Mouse (Mus musculus) skeletal muscle tissue, adult 2 months (tissue): ENCODE results near the gene Wdr20.
"Not testable (repeated sequence)": the region's sequence is repeated elsewhere in the genome, so short reads cannot be mapped to it uniquely, and the experiment has no call there.

Experiments
- DNase-seq: peaks from one replicate; pipeline ENCODE4 v3.0.0-alpha.2; 2012; ENCODE audit warnings: low read depth, low spot score

Wdr20 gene

GRCm38 (mm10) chr12:110713784-110714183 is 24.0 kb upstream of the Wdr20 start:
- DNase-seq = no peak

DNA sequence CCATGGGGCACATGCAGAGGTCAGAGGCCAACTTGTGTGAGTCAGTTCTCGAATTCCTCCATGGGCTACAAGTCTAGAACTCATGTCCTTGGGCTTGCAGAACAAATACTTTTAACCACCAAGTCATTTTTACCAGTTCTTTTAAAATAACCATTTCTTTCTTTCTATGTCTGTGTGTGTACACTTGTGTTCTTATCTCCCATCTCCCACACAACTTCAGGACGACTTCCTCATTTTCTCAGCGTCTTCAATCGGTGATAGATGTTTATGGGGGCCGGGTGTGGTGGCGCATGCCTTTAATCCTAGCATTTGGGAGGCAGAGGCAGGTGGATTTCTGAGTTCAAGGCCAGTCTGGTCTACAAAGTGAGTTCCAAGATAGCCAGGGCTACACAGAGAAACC is 23.5 kb upstream of the Wdr20 start:
- no peak for DNase-seq

- DNase-seq = no peak
Measured at GRCm38 (mm10) chr12:110716004-110716403, 21.7 kb upstream of the Wdr20 start.

- no peak for DNase-seq
Measured at GRCm38 (mm10) chr12:110725051-110725450, 12.7 kb upstream of the Wdr20 start.

GRCm38 (mm10) chr12:110725489-110725888 is 12.3 kb upstream of the Wdr20 start:
- DNase-seq = no peak

DNA sequence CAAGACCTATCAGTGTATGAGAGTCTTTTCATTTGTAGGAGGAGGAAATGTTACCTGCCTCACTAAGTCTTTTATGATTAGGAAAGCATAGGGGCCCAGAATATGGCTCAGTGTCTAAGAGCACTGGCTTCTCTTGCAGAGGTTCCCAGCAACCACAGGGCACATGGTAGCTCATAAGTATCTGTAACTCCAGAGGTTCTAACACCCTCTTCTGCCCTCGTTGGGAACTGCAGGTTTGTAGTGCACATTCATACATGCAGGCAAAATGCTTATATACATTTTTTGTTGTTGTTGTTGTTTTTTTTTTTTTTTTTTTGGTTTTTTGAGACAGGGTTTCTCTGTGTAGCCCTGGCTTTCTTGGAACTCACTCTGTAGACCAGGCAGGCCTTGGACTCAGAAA is 11.3 kb upstream of the Wdr20 start:
- no peak for DNase-seq

GRCm38 (mm10) chr12:110733254-110733653 is 4.5 kb upstream of the Wdr20 start:
- DNase-seq = not testable (repeated sequence)

DNA sequence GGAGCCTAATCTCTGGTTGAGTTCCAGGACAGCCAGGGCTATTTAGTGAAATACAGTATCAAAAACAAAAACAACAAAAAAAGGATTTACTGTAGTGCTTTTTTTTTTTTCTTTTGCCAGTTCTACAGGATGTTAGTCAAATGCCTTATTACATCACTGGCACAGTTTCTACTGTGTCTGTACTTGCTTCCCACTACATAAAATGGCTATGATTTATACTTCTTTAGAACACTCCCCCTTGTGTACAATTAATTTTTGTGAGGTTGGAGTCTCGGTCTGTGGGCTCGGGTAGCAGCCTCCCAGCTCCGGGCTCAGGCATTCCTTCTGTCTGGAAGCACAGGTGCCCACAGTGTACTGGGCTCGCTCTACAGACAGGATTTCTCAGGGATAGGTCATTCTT is 1.1 kb upstream of the Wdr20 start:
- no peak for DNase-seq

GRCm38 (mm10) chr12:110738158-110738921 is 596 bp downstream of the Wdr20 start:
- DNase-seq = peak; percentile 7

DNA sequence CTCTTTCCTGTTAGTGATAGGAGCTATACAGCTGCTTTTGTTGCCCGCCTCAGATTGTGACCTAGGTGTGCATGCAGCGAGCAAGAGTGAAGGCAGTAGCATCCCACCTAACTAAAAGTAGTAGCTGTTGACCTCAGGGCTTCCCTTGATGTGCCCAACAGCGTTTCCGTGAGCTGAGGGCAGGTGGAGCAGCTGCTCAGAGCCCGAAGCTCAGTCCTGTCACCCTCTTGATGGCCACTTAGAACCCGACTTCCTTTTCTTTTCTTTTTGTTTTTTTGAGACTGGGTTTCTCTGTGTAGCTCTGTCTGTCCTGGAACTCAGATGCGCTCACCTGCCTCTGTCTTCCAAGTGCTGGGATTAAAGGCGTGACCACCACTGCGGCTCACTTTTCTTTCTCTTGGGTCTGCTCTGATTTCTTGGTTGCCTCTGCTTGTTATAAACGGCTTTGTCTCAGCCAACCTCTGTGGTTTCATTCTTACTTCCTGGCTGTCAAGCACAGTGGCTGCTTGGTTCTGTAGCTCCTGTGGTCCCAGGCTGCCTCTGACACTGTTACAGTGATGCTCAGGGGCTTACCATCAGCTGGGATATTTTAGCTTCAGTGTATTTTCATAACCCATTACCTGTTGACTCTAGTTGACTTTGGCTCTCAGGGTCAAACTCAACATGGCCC is 13.2 kb downstream of the Wdr20 start:
- no peak for DNase-seq

DNA sequence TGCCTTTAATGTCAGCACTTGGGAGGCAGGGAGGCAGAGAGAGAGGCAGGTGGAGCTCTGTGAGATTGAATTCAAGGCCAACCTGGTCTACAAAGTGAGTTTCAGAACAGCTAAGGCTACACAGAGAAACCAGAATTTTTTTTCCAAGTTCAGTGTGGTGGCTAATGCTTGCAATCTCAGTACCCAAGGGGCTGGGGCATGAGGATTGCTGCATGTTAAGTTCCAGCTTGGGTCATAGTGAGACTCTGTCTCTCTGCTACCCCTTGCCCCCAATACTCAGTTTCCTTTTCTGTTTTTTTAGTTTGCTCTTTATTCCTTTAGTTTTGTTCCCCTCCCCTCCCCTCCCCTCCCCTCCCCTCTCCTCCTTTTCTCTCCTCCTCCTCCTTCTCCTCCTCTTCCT is 15.0 kb downstream of the Wdr20 start:
- DNase-seq = no peak

- no peak for DNase-seq
Measured at GRCm38 (mm10) chr12:110753976-110754375, 16.2 kb downstream of the Wdr20 start.

- DNase-seq = no peak
Measured at GRCm38 (mm10) chr12:110757161-110757560, 19.4 kb downstream of the Wdr20 start.

DNA sequence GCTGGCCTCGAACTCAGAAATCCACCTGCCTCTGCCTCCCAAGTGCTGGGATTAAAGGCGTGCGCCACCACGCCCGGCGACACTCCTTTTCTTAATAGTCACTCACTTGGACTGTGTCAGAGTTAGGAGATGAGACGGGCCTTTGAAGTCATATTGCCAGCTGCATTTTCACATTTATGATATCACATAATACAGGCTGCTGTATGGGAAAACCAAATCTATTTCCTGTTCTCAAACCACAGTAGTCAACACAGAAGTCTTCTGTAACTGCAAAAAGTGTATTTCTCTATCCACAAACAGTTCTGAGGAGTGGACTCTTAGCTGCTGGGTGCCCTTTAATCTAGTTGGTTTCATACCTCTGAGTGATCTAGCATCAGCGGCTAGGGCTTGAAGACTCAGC is 21.2 kb downstream of the Wdr20 start:
- no peak for DNase-seq

GRCm38 (mm10) chr12:110762321-110762720 is 24.6 kb downstream of the Wdr20 start:
- no peak for DNase-seq

- DNase-seq = no peak
Measured at GRCm38 (mm10) chr12:110764531-110764930, 26.8 kb downstream of the Wdr20 start.

- no peak for DNase-seq
Measured at GRCm38 (mm10) chr12:110768562-110768961, 30.8 kb downstream of the Wdr20 start.

DNA sequence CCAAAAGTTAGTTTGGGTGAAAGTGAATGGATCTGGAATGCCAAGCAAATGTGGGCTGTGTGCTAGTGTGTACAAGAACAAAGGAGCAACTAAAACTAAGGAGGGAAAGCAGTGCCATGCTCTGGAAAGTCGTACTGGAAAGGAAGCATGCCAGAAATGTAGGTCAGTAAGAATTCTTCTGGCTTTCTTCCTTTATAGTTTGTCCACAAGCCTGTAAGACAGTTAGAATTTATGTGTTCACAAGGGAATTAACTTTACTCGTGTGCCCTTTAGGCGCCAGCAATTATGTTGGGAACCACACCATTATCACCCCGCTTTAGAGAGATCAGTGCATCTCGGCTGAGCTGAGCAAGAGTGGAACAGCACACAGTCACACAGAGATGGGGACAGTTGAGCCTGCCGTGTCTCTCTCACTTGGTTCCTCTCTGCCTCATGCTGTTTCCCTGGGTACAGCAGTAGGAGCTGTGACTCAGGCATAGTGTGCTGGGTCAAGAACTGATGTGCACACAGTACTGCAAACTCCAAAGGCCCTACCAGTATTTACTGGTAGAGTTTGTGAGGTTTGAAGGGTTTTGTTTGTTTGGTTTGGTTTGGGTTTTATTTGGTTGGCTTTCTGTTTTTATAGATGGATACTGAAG is 32.0 kb downstream of the Wdr20 start:
- no peak for DNase-seq

- no peak for DNase-seq
Measured at GRCm38 (mm10) chr12:110770479-110771247, 32.9 kb downstream of the Wdr20 start.

DNA sequence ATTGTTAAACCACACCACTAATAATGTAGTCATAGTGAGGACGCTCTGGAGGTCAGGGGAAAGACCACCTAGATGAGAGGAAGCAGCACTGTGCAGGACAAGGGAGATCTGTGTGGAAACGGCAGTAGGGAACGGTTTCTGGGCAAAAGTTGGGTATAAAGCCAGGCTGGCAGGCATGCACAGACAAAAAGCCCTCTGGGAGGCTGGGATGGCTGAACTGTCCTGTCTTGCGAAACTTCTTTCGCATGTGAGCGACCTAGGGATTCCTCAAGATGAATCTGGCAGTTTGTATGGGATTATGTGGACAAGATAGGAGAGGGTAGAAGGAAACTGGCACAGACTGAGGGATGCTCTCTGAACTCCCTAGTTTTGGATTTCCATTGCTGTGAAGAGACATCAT is 34.2 kb downstream of the Wdr20 start:
- no peak for DNase-seq

GRCm38 (mm10) chr12:110775628-110776426 is 38.1 kb downstream of the Wdr20 start:
- no peak for DNase-seq
